Mouse (Mus musculus) stomach, postnatal 0 days (tissue): ENCODE results near the gene Cela3b.

Source experiments
- CTCF ChIP-seq: IDR thresholded peaks from 2 replicates; pipeline ENCODE4 v1.5.1; 2016; ENCODE audit warnings: antibody characterized with exemption, low read depth, mild to moderate bottlenecking, moderate library complexity
- EP300 ChIP-seq: optimal IDR thresholded peaks from 2 replicates; pipeline ENCODE3; 2016; ENCODE audit warnings: antibody characterized with exemption

GRCm38 (mm10) chr4:137475271-137476050, 45.1 kb upstream of the Cela3b start:
- no peak for TF ChIP-seq CTCF
- TF ChIP-seq EP300: no peak
